Mouse (Mus musculus): ENCODE measurements around the gene Tnr.

Gene Tnr

GRCm38 (mm10) chr1:159716301-159716700, 192.7 kb downstream of the Tnr start:
- no peak for DNase-seq (ENCODE audit: low read depth, low spot score)

GRCm38 (mm10) chr1:159717016-159717415, 193.4 kb downstream of the Tnr start:
- DNase-seq (ENCODE audit: low read depth, low spot score), result peak; percentile 5

DNA sequence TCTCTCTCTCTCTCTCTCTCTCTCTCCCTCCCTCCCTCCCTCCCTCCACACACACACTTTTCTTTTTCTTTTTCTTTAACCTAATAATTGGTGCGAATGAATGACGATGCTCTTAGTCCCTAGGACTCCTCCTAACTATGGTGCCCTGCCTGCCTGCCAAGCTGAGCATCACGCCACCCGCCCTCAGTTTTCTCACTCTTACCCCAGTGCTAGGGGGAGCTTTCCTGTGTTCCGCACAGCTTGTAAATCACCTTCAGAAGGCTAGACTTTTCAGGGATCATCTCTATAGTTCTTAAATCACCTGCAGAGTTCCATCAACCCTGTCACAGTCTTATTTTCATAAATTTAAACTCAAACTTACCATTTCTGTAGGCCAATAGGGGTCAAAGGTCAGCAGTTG, 200.2 kb downstream of the Tnr start:
- DNase-seq (ENCODE audit: low read depth, low spot score), result no peak

GRCm38 (mm10) chr1:159729270-159729669, 205.7 kb downstream of the Tnr start:
- no peak for DNase-seq (ENCODE audit: low read depth, low spot score)

- no peak for DNase-seq (ENCODE audit: low read depth, low spot score)
Measured at GRCm38 (mm10) chr1:159730826-159731225, 207.3 kb downstream of the Tnr start.

DNA sequence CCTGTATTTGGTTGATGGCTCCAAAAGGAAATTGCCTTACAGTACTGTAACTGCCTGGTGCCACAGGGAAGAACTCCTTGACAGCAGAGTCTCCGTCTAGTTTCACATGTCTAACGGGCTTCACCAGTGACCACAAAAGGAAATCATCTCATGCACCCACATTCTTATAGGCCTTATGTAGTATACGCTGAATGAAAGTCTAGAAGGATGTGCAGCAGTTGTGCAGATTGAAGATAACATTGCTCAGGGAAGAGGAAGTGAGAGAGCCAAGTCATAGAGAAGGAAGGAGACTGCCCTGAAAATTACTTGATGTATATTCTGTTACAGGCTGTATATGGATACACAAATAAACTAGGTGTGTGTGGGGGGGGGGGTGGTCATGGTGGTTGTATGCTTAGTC, 211.5 kb downstream of the Tnr start:
- no peak for DNase-seq (ENCODE audit: low read depth, low spot score)

- no peak for DNase-seq (ENCODE audit: low read depth, low spot score)
Measured at GRCm38 (mm10) chr1:159739478-159739877, 215.9 kb downstream of the Tnr start.

- no peak for DNase-seq (ENCODE audit: low read depth, low spot score)
Measured at GRCm38 (mm10) chr1:159741237-159742002, 217.9 kb downstream of the Tnr start.

DNA sequence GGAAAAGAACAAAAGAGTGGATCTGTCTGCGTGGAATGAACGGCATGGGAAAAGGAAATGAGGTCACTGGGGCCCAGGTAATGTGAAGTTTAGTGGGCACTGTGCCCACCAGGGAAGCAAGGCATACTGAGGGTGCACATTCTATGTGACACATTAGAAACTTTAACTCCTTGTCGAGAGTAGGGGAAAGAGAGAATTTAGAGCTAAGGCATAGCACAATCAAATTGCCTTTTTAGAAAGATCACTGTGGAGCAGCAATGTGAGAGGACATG, 218.4 kb downstream of the Tnr start:
- no peak for DNase-seq (ENCODE audit: low read depth, low spot score)

DNA sequence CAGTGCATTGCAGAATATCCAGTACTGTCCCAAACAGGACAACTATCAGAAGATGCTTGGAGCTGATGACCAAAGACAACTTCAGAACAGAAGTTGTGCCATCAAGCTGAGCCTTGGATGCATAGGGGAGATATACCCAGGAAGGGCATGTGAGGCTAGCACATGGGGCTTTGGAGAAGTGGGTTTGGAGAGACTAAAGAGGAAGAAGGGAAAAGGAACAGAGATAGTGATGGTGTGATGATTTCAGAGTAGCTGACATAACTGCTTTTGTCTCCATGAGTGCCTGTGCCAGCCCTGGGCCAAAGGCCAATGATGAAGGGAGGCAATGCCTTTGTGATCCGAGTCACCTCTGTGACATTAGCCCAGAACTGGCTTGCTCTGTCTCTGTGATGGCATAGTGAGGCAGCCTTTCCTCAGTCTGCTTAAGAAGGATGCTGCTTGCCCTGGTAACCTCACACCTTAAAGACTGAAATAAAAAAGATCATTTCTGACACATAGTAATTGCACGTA, 220.2 kb downstream of the Tnr start:
- no peak for DNase-seq (ENCODE audit: low read depth, low spot score)

DNA sequence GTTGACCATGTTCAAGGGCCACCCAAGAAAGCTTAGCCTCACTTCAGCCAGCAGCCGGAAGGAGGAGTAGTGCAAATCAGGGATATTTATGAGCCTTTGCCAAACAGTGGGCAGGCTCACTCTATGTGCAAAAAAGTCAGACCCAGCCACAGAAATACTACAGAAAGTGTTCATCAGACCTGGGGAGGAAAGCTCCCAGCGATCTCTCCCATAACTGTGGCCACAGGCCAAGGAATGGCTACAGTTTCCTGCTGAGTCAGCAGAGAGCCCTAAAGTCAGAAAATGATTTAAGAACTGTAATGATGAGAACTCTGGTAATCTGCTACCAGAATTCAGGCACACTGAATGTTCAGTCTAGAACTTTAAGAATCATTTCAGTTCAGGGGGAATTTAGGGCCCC, 221.7 kb downstream of the Tnr start:
- DNase-seq (ENCODE audit: low read depth, low spot score), result no peak

- DNase-seq (ENCODE audit: low read depth, low spot score), result no peak
Measured at GRCm38 (mm10) chr1:159747969-159748368, 224.4 kb downstream of the Tnr start.

DNA sequence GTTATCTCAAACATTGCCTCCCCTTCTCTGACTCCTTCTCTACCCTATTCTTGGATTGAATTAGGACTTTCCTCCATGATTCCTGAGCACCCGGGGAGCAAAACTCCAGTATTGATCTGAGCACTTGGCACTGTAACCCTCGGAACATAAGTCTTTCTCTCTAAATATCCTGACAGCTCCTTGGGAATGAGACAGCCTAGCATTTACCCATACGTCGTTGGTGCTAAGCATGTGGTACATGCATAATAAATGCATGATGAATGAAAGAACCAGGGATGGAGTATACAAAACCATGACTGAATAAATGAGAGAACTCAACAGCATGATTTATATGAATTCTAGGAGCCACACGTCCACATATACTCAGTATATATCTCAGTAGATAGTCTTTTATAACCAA, 226.8 kb downstream of the Tnr start:
- no peak for DNase-seq (ENCODE audit: low read depth, low spot score)

DNA sequence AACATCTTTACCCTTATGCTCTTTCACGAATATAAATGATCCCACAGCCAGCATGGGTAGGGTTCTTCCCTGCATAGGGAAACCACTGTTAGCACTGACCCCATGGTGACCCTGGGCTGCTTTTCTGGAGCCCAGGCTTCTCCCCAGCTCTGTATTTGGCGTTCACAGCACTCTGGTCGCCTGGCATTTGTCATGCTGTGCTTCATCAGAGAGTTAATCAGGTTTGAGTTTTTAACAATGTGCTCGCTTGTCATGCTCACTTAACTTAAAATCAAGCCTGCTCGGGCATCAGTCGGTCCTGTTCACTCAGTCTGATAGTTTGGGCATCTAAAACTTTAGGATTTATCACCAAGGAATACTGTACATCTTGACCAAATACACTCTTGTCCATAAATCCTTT, 227.3 kb downstream of the Tnr start:
- no peak for DNase-seq (ENCODE audit: low read depth, low spot score)

GRCm38 (mm10) chr1:159760970-159761369, 237.4 kb downstream of the Tnr start:
- no peak for DNase-seq (ENCODE audit: low read depth, low spot score)

DNA sequence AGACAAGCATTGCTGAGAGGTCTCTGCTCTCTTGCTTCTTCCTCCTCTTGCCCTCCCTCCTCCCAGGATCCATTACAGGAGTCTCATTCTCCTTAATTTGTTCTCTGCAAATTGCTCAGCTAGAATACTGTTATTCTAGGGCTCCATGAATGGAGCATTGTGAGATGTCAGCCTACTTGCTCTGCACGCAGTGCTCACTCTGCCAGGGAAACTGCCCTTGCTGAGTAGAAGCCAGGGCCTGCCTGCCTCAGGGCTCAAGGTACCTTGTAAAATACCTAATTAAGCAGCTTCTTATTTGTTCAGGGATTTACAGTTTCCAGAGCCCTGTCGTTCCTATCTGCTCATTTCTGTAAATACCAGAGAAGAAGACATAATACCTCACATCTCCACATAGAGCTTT, 240.3 kb downstream of the Tnr start:
- DNase-seq (ENCODE audit: low read depth, low spot score), result no peak

DNA sequence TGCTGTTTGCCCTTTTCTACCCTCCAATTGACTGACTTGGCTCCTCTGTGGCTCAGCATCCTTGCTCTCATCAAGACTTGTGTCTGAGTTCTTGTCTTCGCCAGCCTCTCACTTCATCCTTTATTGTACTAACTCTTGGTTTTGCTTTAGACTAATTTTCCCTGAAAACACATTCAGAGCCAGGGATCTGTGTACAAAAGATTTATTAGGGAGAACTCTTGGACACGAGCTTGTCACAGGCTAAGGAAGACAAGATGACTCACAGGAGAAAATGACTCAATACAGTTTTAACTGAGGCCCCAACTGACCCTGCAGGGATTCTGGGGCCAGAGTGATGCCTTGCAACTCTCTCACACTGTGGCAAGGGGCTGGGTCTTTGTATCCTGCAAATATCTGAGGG, 241.3 kb downstream of the Tnr start:
- DNase-seq (ENCODE audit: low read depth, low spot score), result no peak

DNA sequence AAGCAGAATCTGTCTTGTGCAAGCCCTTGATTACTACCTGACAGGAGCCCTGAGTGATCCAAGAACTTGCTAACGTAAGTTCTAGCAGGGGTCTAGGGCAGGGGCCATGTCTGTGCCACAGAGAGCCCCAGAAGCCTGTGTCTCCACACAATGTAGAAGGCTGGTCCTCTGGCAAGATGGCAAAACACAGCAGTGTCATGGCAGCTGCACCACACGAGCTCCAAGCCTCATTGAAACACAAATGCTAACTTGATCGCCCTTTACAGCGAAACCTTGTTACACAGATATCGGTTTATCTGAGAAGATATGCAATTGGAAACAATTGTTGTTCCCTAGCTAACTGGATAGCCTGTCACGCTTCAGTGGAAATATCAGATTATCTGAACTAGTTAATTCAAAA, 246.4 kb downstream of the Tnr start:
- no peak for DNase-seq (ENCODE audit: low read depth, low spot score)

DNA sequence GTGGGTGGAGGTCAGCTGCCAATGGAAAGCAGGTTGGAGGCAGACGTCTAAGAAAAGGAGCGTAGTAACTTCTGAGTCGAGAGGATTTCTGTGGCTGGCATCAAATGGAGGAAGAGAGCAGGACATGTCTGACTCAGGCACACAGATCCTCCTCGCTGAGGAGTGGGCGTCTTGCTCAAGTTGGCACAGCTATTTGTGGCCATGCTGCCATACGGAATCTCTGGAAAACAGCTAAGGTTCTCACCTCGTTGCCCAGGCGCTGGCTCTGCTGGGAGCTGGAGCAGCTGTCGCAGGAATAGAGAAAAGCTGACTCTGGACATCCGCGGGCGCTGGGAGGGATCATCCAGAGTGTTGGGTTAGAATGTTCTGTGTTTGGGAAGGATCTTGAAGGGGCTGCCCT, 250.1 kb downstream of the Tnr start:
- DNase-seq (ENCODE audit: low read depth, low spot score), result no peak

DNA sequence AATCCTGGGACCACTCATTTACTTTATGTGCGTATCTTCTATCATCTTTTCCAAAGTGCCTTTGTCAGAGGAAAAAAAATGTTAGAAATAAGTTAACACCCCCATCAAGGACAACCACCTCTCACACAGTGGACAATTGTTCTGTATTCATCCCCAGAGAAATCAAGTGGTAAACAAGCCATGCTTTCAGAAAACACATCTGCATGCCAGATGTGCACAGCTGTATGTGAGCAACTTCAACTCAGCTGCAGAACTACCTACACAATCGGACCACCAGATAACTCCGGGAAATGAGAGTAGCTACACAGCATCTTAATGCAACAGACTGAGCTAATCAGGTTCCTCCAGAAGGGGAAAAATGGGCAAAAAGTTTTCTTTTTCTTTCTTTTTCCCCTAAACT, 251.6 kb downstream of the Tnr start:
- no peak for DNase-seq (ENCODE audit: low read depth, low spot score)

- DNase-seq (ENCODE audit: low read depth, low spot score), result no peak
Measured at GRCm38 (mm10) chr1:159777107-159777506, 253.5 kb downstream of the Tnr start.

GRCm38 (mm10) chr1:159779424-159779823, 255.9 kb downstream of the Tnr start:
- DNase-seq (ENCODE audit: low read depth, low spot score), result no peak

DNA sequence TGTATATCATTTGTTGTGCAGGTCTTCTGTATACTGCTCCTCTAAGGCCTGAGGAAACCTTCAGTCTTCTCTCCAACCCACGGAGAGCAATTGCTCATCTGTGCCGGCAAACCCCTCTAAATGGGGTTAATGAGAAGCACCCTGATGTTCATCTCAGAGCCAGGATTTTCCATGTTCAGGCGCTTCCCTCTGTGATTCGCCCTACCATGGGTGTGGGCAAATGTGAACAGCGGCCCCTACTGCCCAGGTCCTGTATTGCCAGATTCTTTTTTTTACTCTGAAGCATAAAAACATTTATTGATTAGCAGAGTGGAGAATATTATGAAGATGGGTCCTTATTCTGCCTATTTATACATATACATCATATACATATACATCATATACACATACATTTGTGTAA, 260.3 kb downstream of the Tnr start:
- peak; percentile 6 for DNase-seq (ENCODE audit: low read depth, low spot score)

GRCm38 (mm10) chr1:159788312-159788711, 264.7 kb downstream of the Tnr start:
- DNase-seq (ENCODE audit: low read depth, low spot score), result no peak
